Mouse (Mus musculus): ENCODE data around the gene Fads3. TPM values are rescaled to one million over a fixed set of nuclear protein-coding genes. Genes with fewer than 3 reads are reported as not detected.

The Fads3 gene
- total RNA-seq, 4 experiments from 2014 or later = 23.6 to 33.3 (median 25.8) TPM

DNA sequence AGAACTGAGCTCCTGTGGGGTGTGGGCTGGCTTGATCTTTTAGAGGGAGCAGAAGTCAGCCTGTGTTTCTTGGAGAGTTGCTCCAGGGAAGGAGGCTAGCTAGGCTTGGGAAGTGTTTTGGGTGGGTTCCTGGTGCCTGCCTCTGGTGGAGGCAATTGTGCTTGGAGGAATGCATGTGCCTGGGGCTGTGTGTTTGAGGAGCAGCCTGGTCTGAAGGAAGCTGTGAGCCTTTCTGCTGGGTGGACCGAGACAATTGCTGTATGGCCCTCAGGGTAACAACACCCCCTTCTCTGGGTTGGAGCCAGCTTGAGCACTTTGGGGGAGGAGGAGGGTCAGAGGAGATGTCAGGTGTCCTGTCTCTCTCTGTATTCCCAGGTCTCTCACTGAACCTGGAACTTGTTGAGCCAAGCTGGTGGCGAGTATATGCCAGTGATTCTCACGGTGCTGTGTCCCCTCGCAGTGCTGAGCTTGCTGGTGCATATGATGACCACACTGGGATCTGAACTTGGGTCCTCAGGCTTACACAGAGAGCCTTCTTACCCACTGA lies 22.1 kb upstream of the Fads3 start:
- no peak for DNase-seq (ENCODE audit: low spot score in 2 of 2)

DNA sequence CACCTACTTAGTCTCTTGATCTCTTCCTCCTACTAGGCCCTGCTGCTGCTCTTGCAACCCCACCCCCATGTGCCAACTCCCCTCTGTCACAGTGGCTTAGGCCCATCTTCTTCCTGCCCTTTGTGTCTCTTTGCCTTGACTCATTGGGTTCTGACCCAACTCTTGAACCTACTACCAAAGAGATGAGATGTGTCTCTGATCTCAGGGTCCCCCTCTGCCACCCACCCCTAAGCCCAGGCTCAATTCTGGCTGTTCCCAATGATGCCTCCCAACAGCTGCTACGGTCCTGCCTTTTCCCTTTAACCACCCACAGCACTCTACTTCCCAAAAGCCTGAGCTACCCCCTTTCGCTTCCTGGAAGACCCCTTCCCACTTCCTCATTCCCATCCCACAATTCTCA lies 19.4 kb upstream of the Fads3 start:
- DNase-seq (ENCODE audit: low spot score in 2 of 2) = no peak

DNA sequence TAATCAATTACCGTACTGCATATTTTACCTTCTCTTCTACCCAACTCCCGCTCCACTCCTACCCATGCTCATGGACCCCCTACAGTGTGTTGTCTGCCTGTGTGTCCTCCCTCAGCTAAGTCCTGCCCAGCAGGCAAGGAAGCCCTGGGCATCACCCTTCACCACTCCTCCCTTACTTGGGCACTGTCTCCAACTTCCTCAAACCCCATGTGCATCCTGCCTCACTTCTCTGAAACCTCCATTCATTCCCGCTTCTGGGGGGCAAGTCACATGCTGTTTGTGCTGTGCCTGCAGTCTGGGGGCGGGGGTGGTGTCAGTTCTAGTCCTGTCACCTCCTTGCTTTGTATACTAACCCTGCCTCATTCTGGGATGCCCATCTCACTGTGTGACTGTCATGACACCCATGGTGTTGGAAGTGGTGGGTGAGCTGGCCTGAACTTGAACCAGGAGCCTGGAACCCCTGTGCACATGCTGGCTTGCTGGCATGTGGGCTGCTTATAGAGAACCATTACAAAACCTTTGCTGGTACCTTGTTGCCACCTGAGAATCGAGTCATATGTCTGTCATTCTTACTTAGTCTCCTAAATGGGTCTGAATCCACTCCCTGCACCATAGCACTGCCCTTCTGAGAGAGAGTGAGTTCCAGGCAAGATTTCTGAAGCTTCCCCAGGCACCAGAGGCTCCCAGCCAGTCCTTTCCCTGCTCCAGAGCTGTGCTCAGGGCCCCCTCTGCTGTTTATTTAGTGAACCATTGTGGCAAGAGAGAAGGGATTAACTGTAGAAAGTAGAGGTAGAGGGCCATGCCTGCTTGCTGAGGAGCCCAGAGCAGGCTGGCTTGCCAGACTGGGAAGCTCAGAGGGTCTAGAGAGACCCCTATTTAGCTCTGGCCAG lies 18.7 kb upstream of the Fads3 start:
- peak in 1 of 2 experiments; percentile 60 for DNase-seq (ENCODE audit: low spot score in 2 of 2)

DNA sequence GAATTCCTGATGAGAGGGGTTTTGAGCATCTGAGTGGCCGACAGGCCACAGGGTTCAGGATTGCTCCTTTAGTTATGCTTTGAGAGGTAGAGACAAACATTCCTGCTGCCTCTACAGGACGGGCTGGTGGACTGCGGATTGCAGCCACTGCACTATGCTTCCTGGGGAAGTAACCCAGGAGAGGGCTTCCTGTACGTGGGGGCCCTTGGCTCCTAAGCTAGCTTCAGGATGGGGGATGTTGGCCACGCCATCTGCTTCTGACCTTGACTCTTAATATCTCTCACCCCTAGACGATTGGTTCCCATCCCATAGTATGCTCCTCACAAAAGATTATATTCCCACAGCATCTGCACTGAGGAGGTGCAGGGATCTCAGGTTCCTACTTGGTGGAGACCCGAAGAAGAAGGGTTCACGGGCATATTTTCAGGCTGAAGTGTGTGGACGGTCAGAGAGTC lies 18.0 kb upstream of the Fads3 start:
- DNase-seq (ENCODE audit: low spot score in 2 of 2) = no peak

DNA sequence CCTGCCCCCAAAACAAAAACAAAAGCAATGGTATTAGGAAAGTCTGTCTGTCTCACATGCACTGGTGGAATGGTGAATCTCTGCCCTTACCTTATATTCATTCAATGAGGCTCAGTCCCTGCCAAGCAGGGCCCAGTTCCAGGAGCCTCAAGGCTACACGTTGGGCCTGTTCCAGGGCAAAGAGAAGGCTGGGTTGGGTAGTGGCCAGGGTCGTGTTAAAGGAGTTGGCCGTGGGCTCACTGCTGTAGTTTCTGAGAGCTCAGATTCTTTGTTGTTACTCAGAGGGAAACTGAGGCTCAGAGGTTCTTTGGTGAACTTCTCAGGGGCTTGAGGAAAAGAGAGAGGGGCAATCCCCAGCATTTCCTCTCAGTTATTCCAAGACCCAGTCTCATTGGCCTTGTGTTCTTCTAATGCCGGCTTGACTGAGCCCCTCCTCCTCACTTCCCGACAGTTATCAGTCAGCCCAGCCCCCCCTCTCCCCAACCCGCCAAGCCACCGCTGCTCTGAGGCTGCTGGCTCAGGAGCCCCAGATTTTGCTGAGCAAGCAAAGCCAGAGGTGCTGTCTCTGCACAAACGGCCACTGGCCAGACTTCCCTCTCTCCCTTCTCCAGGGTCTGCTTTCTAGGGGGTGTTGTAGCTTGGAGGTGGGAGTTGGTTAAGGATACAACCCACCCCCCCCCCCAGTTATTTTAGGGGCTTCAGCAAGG lies 16.0 kb upstream of the Fads3 start:
- no peak for DNase-seq (ENCODE audit: low spot score in 2 of 2)

DNA sequence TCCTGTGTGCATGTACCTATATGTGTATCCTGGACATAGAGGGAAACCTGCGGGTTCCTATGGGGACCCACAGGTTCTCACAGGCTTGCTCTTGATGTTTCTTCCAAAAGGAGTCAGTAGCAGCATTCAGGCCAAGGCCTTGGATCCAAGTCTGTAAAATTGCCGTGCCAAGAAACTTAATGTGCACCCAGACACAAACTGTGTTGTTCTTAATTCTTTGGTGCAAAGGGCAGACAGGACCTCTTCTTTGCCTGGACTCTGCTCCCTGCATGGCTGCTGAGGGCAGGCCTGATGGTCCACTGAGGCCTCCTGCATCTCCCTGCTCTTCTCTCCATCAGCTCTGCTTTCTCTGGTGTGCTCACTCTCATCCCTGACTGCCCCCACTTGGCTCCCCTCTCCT lies 11.6 kb upstream of the Fads3 start:
- DNase-seq (ENCODE audit: low spot score in 2 of 2) = no peak

DNA sequence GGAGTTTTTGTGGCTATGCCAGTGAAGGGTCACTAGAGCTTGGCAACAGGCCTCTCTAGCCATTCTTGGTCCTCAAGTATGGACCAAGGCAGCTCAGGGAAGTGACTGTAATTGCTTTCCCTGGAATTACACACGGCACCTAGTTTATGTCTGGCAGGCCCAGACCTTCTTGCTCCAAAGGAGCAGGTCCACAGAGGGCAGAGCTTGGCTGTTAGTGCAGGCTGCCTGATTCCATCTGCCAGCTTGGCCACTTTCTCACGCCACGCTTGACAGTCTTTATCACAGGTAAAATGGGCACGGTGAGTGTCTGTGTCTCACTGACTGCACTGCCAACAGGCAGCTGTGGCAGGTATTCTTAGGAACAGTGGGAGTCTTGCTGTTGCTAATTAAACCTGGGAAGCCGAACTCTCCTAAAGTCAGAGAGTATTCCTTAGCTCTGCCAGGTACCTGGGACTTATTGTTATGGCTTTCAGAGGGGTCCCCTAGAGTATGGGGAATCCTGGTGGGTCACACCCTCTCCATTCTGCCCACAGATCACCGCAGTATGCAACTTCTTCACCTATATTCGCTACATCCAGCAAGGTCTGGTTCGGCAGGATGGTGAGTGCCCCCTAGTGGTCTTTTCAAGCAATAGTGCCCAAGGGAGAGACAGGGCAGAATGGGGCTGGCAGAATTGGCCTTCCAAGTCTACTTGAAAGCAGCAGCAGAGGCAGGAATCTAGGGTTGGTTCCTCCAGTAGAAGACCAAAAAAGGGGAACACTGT lies 8.0 kb upstream of the Fads3 start:
- peak in 1 of 2 experiments; percentile 71 for DNase-seq (ENCODE audit: low spot score in 2 of 2)

DNA sequence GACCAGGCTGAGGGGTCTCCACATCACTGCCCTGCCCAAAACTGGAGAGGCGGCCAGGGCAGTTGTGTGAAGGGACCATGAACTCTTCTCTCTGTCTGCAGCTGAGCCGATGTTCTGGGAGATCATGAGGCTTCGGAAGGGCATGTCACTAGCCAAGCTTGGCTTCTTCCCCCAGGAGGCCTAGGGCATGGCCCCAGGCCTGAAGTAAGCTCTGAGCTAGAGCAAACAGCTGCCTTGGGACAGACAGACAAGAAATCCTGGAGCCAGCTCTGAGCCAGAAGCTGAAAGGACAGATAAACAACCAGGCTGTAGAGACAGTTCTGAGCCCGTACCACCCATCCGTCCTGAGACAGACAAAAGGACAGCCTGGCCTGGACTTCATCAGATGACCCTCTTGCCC lies 7.0 kb upstream of the Fads3 start:
- no peak for DNase-seq (ENCODE audit: low spot score in 2 of 2)

DNA sequence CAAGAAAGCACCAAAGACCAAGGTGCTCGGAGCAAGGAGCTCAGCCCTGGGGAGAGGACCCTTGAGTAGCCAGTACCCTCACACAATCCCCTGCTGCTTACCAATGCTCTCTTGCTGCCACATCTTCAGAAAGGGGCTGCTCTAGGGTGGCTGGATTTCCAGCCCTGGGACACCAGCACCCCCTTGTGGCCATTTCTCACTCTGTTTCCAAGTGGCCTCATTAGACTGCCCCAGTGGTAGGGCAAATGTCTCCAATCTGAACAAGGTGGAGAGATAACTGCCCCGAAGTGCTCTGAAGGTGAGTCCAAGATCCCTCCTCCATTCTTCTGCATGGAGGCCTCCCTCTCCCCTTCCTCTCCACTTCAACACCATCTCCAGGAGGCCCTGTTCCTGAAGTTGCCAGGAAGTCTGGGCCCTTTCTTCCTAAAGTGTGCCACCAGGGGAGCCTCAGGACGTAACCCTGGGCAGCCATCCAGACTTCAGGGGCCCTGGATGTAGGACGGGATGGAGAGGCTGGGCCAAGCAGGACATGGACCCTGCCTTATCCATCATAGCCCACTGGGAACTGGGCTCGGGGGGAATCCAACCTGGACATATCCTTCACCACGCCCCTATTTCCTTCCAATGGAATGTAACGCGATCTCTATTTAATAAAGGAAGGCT lies 6.5 kb upstream of the Fads3 start:
- peak in 1 of 2 experiments; percentile 83 for DNase-seq (ENCODE audit: low spot score in 2 of 2)

DNA sequence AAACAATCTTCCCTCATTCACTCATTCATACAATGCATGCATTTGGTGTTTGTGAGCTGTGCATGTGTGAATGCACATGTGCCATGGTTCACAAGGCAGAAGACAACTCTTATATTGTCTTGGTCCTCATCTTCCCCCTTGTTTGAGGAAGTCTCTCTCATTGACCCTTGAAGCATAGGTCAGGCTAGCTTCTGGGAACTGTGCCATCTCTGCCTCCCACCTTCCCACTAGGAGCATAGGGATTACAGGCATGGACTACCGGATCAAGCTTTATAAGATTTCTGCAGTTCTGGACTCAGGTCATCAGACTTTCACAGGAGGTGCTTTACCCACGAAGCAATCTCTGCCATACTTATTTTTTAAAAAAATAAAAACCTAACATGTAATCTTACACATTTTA lies 3.8 kb upstream of the Fads3 start:
- no peak for DNase-seq (ENCODE audit: low spot score in 2 of 2)

DNA sequence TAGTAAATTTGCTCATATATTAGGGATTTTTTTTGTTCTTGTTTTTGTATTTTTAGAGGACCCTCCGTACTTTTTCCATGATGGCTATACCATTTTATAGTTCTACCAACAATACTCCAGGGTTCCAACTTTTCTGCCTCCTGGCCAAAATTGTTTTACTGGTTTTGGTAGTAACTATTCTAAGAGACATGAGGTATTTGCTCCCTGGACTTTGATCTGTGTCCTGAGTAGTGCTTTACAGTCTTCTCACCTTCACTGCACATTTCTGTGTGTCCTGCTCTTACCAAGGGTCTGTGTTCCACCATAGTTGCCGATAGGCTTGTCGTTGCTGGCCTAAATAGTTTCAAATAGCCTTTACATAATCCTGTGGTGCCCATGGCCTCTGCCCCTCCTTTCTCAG lies 3.0 kb upstream of the Fads3 start:
- no peak for DNase-seq (ENCODE audit: low spot score in 2 of 2)

DNA sequence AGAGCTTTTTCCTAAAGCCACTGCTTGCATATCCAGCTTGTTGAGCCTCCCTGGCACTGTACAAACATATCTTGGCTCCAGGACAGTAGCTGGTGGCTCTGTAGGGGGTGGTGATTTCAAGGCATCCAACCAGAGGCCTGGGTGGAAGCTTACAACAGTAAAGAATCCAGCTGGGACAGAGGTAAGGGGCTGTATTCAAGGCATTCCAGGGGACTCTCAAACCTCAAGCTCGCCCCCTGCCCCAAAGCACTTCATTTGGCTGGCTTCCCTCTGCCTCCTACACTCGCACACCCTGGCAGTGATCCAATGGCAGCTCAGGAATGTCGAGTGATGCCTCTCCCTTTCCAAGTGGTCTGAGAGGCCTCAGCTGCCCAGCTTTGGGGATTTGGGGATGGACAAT lies 2.5 kb upstream of the Fads3 start:
- DNase-seq (ENCODE audit: low spot score in 2 of 2) = no peak

DNA sequence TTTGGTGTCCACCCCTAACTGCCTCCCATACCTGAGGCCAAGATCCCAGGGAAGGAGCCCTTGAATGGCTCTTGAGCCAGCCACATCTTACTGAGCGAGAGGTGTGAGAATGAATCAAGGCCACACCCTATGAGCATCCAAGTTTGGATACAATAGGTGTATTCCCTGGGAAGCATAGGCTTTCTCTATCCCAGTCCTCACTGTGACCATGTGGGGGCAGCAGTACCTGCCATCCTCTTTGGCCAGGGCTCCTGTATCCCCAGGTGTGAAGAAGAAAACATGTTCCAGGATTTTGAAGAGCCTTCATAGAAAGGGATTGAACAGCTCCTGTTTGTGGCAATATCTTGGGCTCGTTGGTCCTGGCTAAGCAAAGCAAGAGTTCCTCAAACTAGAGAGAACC lies 1.8 kb upstream of the Fads3 start:
- no peak for DNase-seq (ENCODE audit: low spot score in 2 of 2)

DNA sequence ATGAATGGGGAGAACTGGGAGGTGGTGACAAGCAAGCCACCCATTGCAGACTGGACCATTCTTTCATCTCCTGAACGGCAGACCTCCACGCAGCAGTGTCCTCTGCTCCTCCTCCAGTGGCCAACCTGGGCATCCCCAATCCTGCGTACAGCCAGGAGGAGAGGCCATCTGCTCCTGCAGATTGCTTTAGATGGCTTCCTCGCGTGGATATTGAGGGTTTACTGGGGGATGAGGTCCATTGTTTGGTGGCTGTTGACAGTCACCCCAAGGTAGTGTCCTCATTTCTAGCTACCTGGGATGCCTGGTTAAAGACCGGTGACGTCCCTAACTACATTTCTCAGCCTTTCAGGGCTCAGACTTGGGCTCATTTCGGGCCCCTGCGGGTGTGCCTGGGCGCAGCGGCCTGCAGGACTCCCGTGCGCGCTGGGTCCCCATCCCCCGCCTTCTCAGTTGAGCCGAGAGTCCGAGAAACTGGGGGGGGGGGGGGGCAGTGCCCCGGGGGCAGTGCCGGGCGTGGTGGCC lies 442 bp upstream of the Fads3 start:
- no peak for DNase-seq (ENCODE audit: low spot score in 2 of 2)

DNA sequence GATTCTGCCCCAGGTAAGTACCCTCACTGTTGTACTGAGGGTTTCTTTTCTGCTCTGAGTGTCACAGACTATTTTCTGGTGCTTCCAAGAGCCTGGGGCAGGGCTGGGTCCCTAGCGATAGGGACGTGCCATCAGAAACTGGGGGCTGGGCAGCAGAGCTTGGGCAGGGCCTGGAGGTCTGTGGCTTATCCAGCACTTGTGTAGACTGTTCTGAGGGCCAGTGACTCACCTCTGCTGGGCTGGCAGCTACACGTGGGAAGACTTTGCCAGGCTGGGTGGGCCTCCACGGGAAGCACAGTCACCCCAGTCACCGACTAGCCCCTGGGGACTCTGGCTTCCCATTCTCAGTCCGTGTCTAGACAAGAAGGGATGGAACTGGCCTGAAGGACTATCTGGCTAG lies 863 bp downstream of the Fads3 start:
- DNase-seq (ENCODE audit: low spot score in 2 of 2) = no peak

DNA sequence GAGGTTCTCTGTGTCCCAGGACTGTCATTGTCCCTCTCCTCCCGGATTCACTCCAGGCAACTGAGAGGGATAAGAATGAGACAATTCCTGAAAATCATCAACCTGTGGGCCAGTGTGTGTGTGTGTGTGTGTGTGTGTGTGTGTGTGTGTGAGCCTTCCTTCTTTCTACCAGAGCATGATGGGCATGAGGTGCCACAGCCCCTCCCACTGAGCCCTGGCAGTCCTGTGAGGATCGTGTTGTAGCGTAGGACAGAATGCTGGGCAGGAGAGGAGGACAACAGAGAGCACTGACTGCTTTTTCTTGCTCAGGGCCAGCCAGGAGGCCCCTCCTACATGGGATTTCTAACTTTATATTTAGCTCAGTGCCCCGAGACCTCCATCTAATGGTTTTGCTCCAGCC lies 1.4 kb downstream of the Fads3 start:
- no peak for DNase-seq (ENCODE audit: low spot score in 2 of 2)

DNA sequence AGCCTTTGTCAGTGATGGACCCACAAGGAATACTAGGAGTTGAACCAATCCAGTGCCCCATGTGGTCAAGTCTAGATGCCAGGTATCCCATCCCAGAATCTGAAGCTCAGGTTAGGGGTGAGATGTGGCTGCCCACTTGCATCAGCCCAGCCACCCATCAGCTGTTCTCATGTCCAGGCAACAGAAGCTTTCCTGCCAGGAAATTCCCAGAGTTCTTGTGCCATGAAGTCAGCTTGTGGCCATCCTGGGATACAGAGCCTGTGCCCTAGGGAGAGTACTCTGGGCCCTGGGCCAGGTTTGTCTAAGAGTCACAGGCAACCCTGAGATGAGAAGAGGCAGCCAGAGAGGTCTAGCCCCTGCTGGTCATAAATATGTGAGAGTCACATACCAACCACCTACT lies 2.3 kb downstream of the Fads3 start:
- DNase-seq (ENCODE audit: low spot score in 2 of 2) = no peak

DNA sequence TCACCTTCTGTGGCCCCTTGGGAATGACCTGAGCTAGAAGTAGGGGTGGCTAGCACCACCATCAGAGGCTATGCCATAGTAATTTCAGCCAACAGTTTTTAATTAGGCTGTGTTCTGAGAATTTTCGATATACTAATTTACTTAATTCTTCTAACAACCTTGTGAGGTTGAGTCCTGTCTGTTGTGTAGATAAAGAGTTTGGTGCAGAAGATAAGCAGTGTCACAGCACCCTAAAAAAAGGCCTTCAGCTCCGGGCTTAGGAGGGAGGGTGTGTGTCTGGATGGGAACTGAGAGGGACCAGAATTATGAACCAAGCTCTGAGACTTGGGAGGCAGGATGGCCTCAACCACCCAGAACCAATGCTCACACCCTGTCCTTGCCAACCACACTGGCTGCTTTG lies 4.3 kb downstream of the Fads3 start:
- DNase-seq (ENCODE audit: low spot score in 2 of 2) = no peak

DNA sequence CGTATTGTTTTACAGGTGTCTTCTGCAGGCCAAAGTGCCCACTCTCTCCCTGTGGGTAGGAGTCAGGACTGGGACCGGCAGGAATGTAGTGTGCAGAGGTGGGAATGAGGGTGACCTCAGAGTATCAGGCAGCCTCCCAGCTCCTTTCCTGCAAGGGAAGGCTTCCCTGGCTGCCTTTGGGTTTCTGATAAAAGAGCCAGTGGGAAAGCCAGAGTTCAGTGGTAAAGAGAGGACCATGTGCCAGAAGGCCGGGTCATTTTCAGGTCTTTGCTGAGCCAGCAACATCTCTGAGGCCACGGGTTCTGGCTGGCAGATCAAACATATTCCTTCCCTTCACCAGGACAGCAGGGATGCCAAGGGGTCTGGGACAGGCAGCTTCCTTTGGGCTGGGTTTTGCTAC lies 5.0 kb downstream of the Fads3 start:
- DNase-seq (ENCODE audit: low spot score in 2 of 2) = no peak

DNA sequence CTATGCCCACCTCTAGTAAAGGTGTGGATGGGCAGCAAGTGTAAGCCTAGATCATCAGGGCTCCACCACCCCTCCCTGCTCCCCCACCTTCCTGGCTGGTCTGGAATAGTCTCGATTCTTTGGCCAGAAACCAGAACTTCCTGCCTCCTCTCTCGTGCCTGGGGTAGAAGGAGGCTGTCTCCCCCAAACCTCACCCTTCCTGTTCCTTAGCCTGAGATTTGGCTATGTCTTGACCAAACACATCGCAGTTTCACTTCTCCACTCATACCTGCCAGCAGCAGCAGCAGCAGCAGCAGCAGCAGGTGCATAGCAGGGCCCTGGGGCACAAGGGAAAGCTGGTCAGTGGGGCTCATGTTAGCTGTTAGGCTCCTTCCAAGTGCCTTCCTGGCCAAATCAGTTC lies 5.6 kb downstream of the Fads3 start:
- no peak for DNase-seq (ENCODE audit: low spot score in 2 of 2)

DNA sequence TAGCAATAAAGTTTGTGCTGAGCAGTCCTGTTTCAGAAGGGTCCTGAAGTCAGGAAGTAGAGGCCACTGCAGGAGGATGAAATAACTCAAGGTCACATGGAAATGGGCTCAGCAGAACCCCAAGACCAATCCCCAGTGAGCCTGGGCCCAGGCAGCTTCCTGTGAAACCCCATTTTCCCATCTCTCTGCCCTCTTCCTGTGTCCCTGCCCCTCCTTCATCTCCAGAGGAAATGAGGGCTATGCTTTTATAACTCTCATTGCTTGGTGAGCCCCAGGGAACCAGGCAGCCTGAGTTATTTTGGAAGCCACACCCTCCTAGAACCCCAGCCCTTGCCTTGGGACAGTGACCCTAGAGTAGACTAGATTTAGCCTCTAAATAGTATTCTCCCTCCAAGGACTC lies 8.2 kb downstream of the Fads3 start:
- DNase-seq (ENCODE audit: low spot score in 2 of 2) = no peak

Data from layer of hippocampus, adult 8-10 months (tissue).